Mouse (Mus musculus) liver, adult 2 months (tissue): Measurements from ENCODE around the gene Ptgdr2.

Experiments used
- CTCF ChIP-seq: fragments of 200-500 bp; IDR thresholded peaks from 2 replicates; pipeline ENCODE4 v1.5.1; 2011; ENCODE audit warnings: low read depth, low read length, control low read depth
- POLR2A ChIP-seq: fragments of 200-500 bp; IDR thresholded peaks from 2 replicates; pipeline ENCODE4 v1.6.1; 2011; ENCODE audit warnings: low read length, control low read depth; ENCODE audit not compliant: insufficient read depth; ENCODE audit errors: extremely low read depth

DNA sequence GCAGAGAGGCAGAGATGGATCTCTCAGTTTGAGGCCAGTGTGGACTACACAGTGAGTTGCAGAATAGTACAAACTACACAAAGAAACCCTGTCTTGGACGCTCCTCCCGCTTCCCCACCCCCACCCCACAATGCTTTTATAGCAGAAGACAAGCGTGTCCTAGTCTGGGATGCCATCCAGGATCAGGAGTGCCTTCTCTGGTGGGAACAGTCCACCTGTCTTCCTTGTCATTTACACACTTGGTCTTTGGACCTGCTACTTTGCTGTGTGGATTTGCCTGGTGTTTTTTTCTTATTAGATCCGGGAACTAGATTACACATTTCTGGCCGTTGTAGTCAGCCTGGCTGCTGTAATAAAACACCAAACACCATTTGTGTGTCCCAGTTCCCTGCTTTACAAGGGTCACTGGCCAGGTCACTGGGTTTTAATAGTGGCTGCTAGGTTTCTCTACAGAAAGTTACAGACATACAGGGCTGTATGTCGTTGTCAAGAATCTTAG, 10.8 kb upstream of the Ptgdr2 start:
- TF ChIP-seq CTCF (no peak), POLR2A (no peak)
